Mouse (Mus musculus): ENCODE measurements at regions not wholly inside any gene's neighbourhood (a gene's known extent, or its start where the extent isn't known, plus 50 kb on each side); places are given as distances from the start of the nearest gene placed in this dataset.
"Not testable (repeated sequence)": the region's sequence is repeated elsewhere in the genome, so short reads cannot be mapped to it uniquely, and the experiment has no call there.

DNA sequence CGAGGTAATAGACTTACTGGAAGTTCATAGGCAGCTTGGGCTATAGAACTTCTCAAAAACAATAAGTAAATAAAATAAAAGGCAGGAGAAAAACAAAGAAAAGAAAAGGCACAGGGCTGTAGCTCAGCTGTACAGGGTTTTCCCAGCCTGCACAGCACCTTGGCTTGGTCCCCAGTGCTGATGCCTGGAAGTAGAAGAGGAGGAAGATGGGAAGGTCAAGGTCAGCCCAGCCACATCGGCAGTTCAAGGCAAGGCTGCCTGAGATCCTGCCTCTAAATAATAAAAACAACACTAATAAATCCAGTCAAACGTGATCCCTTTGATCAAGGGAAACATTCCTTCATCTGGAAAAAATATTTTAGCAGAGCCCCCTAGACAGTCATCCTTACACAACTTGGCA is 103.1 kb downstream of the Cenpf start:
- DNase-seq: no peak

DNA sequence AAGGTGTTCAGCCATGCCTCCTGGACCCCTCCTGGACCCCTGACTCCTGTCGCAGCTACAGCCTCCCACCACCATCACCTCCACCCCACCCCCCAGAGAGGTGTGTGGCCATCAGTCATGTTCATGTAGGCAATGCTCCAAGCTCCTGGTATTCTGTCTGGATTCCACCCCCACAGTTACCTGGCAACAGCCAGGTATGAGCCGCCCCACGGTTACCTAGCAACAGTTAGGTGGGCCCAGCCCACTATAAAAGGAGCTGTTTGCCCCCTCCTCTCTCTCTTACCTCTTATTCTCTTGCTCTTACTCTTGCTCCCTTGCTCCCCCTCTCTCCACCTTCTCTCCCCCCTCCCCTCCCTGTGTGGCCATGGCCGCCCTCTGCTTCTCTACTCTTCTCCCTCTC is 106.5 kb downstream of the Cenpf start:
- peak in 1 of 2 experiments; percentile 19 for DNase-seq

DNA sequence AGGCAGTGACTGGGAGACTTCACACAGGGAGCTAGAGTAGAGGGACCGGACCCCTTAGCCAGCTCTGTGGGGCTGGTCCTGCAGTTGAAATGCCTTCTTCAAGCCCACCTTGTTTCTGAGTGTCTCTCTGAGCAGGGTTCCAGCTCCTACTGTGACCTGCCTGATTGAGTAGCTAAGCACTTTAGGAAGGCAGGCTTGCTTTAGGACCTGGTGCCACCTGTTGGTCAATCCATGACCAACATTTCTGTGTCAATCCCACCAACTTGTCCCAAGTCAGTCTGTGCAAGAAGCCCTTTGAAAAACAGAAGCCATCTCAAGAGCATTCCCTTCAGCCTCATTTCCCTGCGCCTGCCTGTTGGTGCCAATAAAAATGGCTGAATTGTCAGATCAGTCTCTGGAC is 108.5 kb downstream of the Cenpf start:
- peak; percentile 35 to 63 for DNase-seq

DNA sequence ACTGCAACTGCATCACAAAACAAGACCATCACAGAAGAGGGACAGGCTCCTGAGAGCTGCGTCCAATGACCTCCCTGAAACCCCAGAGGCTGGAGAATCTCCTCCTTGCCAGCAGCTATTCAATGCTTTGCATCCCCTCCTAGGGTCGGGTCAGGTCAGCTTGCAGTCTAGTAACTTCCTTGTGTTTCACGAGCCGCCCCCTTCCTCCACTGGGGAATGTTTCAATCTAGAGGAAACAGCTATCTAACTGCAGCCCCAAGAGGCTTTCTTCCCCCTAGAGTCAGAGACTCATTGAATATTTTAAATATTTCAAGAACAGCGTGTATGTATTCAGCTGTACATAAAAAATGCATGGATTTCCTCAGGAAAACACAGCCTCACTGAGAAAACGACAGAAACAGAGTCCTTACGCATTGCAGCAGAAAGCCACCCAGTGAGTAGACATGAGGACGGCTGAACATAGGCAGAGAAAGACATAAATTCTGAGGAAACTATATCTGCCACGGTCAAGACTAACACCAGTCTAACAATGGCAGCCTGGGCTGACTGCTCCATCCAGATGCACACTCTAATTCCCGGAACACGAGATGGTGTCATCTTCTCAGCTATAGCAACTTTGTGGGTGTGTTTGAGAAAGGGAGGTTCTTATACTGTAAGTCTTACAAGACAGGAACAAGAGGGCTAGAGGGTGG is 111.4 kb downstream of the Cenpf start:
- no peak for DNase-seq

DNA sequence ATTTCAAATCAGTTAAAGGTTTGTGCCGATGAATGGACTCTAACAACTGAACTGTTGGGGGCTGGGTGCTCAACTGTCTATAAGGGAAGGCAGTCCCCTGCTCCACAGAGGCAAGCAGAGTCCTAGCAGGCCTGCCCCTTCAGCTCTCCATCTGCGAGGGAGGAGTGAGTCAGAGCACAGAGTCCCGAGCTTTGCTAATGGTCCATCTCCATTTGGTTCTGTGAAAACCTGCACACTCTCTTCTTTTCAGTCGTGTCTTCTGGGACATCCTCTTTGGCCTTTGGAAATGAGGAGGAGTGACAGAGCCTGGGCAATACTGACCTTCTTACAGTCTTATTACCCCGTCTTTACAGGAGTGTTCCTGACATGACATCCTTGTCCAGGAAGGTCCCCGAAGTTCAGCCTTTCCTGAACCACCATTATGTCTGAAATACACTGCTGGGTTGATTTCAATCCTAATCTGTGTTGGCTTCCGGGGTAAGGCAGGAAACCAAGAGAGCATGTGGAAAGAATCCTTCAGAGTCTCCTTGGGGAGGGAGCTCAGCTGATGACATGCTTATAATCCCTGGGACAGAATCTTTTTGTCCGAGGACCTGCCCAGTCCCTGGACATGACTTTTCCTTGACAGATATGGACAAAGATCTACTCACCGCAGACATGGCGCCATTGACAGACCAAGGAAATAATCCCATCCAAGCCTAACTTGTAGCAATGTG is 112.2 kb downstream of the Cenpf start:
- DNase-seq: no peak

DNA sequence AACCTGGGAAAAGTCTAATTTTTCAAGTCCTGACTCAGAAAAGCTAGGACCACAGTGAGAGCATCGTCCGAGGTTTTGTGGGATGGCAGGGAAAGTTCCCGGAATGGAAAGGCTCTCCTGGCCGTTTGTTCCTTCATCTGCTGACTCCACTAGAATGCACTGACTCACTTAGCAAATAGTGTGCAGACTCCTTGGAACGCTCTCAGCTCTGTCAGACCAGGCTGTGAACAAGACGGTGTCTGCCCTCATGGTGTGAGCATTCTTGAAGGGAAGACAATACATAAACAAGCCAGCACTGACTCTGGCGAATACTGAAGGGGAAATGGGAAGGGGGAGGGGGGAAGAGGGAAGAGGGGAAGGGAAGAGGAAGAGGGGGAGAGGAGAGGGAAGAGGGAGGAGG is 121.4 kb downstream of the Cenpf start:
- DNase-seq: peak; percentile 11 to 38

DNA sequence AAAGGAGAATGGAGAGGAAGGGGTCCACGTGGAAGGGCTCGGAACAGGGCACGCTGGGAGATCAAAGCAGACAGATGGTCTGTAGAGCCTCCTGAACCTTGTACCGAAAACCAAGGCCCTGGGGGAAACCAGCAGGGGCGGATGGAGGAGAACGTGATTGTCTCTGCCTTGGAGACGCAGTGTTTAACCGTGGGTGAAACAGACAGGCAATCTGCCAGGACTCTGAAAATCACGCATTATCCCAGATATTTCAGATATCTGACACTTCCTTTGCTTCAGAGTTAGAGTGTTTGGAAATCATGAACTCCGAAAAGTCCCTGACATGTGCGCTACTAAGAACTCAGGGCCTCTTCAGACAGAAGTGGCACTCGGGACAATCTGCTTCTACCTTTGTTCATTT is 126.1 kb downstream of the Cenpf start:
- no peak for DNase-seq

DNA sequence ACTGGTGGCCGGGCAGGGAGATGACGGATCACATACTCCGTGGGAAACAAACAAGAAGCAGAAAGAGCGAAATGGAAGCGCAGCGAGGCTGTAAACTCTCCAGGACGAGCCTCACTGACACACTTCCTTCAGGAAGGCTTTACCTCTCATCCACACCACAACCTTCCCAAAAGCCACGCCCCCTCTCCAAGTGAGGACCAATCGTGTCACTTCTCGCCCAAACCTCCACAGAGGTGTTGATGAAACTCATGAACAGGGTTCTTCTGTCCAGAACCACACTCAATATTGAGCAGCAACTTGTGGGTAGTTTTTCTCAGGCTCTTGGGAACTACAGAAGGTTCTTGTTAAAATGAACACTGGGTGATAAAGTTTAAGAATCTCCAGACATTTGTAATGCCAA is 127.3 kb downstream of the Cenpf start:
- peak in 1 of 2 experiments; percentile 10 for DNase-seq

DNA sequence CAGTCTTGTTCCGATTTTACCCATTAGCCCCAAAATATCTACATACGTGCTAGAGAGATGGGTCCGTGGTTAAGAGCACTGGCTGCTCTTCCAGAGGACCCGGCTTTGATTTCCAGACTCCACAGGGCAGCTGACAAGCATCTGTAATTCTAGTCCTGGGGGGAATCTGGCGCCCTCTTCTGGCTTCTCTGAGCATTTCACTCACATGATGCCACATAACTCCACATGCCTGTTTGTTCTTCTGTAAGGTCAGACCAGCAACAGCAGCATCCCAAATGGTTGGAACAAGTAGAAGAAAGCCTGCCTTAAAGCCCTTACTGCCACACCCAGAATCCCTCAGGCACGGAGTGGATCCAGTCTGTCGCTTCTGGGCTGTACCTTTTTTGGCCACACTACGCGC is 137.0 kb downstream of the Cenpf start:
- DNase-seq: no peak

DNA sequence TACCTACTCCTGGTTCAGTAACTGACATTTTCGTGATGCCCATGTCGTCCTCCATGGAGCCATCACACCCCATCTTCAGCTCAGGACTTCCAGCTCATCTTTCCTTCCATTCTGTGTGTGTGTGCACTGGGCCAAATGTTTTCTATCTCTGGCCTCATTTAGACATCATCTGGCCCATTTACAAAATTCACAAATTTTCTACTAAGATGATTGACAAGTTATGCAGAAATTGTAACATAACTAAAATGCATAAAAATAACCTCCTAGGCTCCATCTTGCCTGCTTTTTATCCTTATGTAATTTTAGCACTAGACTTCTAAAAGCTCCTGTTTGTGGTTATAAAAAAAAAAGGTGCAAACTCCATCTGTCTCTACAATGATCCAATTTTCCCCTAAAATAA is 130.8 kb upstream of the Kcnk2 start:
- DNase-seq: no peak

DNA sequence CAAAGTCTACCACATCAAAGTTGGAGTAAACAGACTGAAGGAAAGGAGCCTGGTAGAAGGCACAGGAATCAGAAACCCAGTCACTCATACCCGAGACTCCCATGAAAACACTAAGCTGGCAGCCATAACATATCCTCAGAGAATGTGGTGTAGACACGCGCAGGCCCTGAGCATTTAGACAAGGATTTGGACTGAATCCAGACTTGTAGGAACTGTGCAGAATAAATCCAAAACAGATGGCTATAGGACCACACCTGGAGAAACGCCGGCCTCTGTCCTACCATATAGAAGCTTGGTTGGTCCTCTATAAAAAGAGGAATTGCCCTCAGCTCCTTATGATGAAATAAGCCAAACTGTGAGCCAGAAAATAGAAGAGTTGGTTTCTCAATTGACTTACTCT is 124.3 kb upstream of the Kcnk2 start:
- DNase-seq: no peak

DNA sequence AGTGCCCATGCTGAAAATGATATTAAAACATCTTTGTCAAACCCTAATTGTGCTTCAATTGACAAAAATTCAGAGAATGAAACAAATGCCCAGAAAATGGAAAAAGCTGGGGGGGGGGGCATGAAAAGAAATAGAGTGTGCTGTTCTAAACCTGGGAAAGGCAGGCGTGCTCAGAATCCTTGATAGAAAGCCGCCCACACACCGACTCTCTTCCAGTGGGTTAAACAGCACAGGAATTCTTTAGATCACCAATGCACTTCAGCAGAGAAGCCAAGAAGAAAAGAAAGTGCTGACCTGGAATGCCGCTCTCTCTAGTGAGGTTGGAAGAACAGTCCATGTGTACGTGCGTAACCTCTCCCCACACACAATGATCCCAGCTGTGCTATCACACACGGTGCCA is 113.4 kb upstream of the Kcnk2 start:
- no peak for DNase-seq

DNA sequence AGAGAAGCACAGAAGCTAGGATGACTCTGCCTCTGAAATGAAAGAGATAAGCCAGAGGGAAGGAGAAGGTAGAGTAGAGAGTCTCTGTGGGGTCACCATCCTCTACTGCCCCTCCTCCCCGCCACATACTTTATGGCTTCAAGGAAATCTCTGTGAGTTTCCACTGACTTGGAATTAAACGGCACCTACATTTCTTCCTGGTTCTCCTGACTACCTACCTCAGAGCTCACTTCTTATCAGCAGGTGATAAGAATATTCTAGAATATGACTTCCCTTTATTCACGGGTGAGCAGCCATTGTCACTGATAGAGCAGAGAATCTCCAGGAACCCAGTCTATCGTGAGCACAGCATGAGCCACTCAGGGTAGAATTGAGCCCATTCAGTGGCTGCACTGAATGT is 111.3 kb upstream of the Kcnk2 start:
- DNase-seq: no peak

DNA sequence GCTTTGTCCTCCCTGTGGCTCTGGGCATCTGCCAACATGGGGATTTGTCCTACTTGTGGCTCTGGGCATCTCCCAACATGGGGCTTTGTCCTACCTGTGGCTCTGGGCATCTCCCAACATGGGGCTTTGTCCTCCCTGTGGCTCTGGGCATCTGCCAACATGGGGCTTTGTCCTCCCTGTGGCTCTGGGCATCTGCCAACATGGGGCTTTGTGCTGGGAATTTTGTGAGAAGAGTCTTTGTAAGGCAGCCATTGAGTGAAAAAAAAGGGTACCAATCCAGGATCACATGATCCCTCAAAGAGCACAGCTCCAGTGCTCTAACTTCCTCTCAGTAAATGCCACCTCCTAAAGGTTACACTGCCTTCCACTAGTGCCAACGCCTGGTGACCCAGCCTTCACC is 105.2 kb upstream of the Kcnk2 start:
- not testable (repeated sequence) for DNase-seq

DNA sequence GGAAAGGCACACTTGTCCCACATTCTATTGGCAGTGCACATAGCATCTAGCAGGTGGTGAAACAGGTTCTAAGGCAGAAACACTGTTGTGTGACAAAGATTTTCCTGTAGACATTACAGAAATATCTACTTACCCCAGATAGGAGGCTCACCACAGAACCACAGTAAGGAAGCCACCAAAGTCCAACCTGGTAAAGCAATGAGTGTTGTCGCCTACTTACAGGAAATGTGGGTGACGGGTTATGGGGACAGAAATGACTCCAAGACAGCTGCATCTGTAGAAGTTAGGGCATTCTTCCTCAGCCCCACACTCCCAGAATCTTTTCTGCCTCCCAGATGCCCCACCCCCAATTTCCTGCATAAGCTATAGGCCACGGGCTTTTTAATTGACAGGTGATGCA is 97.6 kb upstream of the Kcnk2 start:
- no peak for DNase-seq

DNA sequence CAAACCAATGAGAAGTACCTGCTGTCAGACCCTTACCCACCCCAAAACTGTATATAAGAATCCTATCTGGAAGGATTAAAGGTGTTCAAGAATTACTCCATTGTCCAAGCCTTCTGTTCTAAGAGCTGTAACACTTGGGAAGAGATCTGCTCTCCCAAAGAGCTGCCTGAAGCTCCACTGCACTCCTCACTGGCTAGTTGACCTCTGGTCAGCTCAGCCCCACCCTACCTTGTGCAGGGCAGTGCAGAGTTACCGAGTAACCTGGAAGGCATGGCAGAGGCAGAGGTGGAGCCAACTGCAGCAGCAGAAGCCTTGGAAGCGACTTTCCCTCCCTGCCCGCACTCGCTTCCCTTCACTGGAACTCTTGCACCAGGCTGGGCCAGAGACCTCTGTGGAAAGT is 97.1 kb upstream of the Kcnk2 start:
- no peak for DNase-seq

DNA sequence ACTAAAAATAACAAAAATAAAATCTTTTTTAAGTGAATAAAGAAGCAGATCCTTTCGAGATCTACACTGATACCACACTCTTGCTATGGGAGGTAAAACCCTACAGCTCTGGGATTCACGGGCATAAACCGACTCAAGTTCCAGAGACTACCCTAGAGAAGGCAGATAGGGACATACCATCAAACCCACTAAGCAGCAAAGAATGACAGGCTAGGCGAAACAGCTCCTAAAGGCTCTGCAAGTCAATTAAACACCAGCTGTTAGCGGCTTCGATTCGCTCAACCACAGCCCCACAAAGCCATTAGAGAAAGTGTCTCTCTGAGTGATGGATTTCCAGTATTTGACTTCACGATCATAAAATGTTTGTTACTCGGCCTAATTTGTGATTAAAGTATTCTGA is 95.0 kb upstream of the Kcnk2 start:
- no peak for DNase-seq

DNA sequence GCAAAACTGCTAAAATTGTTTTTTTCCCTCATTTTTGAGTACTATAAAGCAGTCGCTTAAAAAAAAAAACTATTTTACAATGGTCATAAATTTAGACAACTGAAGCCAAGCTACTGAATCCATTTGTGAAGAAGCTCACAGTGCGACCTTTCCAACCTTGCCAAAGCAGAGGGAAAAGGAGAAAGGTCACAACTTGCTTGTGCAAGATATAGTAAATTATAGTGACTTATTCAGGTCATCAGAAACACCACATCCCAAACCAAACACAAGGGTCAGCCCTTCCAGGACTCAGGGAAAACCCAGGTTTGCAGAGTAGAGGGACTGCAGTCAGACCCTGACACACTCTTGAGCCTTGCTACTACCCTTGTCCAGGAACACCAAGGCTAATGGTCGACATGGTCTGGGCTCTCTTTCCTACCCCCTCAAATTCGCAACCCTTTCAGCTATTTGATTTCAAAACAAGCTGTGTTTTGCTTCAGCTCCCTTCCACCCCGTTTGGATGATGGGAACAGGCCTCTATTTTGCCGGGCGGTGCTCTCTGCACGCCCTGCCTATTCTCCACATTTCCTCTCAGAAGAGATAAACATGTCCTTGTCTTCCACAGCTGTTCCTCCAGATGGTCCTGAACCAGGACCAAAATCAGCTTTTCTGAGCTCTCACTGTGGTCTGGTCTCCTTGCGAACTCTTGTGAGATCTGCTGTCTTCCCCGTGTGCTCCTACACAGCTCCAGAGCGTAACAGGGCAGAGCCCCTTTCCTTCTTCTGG is 93.5 kb upstream of the Kcnk2 start:
- DNase-seq: peak; percentile 17 to 31

DNA sequence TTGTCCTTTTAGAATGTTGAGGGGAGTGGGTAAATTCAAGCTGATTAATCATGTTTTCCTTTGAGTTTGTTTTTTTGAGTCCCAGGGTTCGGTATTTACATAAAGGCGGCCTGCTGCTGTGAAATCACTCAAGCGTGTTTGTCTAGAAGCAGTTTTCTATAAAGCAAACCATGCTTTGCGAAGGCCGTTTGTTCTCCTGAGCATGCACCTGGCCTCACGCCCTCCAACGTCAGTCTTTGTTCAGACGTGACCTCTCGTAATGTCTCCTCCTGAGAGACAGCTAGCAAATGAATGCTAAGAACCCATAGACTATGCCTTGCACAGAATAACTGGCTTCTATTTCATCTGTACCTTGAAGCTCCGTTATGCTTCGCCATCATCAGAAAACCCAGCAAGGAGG is 92.8 kb upstream of the Kcnk2 start:
- peak in 1 of 2 experiments; percentile 20 for DNase-seq

DNA sequence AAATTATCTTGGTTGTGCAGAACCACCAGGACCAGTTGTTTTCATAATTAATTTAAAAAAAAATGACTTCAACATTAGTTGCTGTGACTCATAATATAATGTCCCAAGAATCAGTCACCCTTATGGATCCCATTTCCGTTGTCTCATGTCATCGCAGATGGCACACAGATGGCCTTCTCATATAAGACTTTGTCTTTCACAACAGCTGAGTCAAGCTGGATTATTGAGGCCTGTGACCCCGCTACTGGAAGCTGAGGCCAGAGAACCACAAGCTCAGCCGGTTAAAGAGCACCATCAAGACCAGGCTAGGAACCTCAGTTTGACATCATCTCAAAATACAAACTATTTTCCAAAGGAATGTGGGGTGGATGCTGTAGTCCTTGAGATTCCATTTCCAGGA is 83.3 kb upstream of the Kcnk2 start:
- no peak for DNase-seq

DNA sequence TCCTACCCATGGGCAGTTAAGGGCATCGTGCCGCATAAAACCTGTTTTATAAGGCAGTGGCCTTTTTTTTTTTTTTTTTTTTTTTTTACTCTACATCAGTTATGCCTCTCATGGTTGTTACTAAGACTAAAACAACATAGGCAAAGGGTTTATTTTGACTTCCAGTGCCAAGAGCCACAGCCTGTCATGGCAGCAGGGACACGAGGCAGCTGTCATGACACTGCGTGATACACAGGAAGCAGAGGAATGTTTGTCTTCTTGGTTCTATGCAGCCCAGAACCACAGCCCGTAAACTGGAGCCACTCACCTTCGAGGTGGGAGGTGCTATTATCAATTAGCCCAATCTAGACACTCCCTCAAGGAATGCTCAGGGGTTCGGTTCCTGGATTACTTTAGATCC is 81.3 kb upstream of the Kcnk2 start:
- DNase-seq: no peak

DNA sequence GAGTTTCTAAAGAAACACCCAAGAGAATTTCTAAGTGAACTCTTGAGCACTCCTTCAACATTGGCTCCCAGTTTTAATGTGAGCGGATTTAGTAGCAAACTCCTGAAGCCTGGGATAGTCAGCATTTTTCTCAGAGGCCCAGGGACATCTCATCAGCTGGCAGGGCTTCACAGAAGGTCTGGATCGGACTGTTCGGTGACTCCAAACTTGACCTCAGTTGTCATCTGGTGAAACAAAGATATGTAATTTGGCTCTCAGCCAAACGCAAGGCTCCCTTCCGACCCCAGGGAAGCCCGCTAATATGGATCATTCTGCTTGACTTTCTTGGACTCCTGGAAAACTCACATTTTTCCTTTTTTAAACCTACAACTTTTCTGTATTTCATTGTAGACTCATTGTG is 76.0 kb upstream of the Kcnk2 start:
- DNase-seq: no peak

DNA sequence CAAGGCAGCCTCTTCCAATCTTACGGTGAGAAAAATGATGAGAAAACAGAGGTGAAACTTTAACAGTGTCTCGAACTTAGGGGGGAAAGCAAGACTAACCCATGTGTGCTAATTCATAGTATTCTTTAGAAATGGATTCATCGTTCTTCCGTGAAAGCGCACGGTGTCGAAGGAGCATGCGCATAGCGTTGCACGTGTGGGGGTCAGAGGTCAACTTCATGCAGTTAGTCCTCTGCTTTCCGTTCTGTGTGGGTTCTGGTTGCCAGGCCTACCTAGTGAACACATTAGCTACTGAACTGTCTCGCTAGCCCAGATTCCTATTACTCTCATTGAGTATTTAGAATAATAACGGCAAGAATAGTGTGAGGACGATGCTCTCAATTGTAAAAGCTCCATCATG is 74.7 kb upstream of the Kcnk2 start:
- DNase-seq: no peak

DNA sequence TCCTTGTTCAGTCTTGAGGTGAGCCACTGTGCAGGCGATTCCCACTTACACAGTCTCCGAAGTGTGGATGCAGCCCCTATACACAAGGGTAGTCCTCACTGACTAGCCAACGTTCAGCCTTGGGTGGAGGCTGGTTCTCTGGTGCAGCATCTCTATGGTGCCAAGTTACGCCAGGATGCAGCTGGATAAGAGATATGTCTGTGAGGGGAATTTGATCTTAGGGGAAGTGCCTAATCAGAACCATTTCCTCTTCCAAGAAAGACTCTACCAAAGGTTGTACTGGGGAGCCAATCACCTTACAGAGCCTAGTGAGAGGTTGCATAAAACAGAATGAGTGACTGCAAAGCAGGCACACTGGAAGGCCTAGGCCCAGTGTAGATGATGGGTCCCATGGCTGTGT is 71.0 kb upstream of the Kcnk2 start:
- DNase-seq: no peak

Data from lung, adult 18-20 months (tissue).